Mouse (Mus musculus): Measurements from ENCODE around the gene Tcam1.

The Tcam1 gene

GRCm38 (mm10) chr11:106318406-106319366 is 42.2 kb downstream of the Tcam1 start:
- no peak for DNase-seq

- DNase-seq, result peak; percentile 52 to 66
Measured at GRCm38 (mm10) chr11:106324858-106325257, 48.4 kb downstream of the Tcam1 start.

GRCm38 (mm10) chr11:106325566-106326206 is 49.2 kb downstream of the Tcam1 start:
- DNase-seq, result peak; percentile 58 to 81

- DNase-seq, result no peak
Measured at GRCm38 (mm10) chr11:106326475-106326874, 50.0 kb downstream of the Tcam1 start.

GRCm38 (mm10) chr11:106328521-106328920 is 52.0 kb downstream of the Tcam1 start:
- no peak for DNase-seq

GRCm38 (mm10) chr11:106329128-106329527 is 52.7 kb downstream of the Tcam1 start:
- no peak for DNase-seq

GRCm38 (mm10) chr11:106329682-106330081 is 53.2 kb downstream of the Tcam1 start:
- peak in 1 of 2 experiments; percentile 40 for DNase-seq

- DNase-seq, result no peak
Measured at GRCm38 (mm10) chr11:106332458-106332857, 56.0 kb downstream of the Tcam1 start.

- no peak for DNase-seq
Measured at GRCm38 (mm10) chr11:106334066-106334465, 57.6 kb downstream of the Tcam1 start.

GRCm38 (mm10) chr11:106338029-106338428 is 61.6 kb downstream of the Tcam1 start:
- no peak for DNase-seq

Data from kidney, adult 8-10 months (tissue).